Mouse (Mus musculus) spleen, adult 2 months (tissue): ENCODE data around the gene Trp53i11.

ENCODE experiments used
- CTCF ChIP-seq: fragments of 200-500 bp; IDR thresholded peaks from 2 replicates; pipeline ENCODE4 v1.5.1; 2011; ENCODE audit warnings: mild to moderate bottlenecking, inconsistent platforms; ENCODE audit not compliant: insufficient read depth, insufficient read length, insufficient replicate concordance; ENCODE audit errors: extremely low read depth
- POLR2A ChIP-seq: fragments of 200-500 bp; IDR thresholded peaks from 2 replicates; pipeline ENCODE4 v1.6.1; 2011; ENCODE audit warnings: low read depth, low read length, inconsistent platforms

DNA sequence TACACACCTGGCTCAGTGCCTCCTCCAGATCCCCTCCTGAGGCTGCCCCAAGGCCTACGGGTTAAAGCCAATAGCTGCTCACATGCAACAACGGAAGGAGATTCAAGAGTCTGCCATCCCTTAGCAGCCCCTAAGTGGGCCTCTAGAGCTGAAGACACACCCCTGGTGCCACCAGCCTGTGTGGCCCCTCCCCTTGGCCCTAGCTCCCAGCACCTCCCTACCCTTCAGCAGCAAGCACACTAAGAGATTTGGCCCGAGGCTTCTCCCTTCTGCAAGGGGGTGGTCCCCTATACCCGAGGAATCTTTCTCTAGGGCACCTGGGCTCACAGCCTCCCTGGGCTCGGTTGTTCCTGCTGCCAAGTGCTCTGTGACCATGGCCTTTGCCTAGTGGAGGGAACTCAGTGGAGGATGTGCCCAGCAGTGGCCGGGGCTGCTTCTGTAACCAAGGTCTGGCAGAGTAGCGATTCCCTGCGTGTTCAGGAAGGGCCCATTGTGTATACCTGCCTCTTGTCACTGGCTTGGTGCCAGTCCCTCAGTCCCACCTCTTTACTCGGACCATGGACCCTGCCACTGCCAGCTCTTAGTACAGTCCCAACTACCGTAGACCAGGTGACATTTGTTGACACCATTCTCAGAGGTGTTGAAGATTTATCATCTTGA, 13.5 kb downstream of the Trp53i11 start:
- no peak for TF ChIP-seq CTCF
- no peak for TF ChIP-seq POLR2A
